Mouse (Mus musculus) R1 (cell line): ENCODE measurements at regions not wholly inside any gene's neighbourhood (a gene's known extent, or its start where the extent isn't known, plus 50 kb on each side); places are given as distances from the start of the nearest gene placed in this dataset.
A peak's percentile ranks its signal among the peaks of the same experiment; 100 is the strongest.

ENCODE experiments used
- DNase-seq: peaks from one replicate; pipeline ENCODE4 v3.0.0-alpha.2; 2018; ENCODE audit warnings: low read depth, low spot score

DNA sequence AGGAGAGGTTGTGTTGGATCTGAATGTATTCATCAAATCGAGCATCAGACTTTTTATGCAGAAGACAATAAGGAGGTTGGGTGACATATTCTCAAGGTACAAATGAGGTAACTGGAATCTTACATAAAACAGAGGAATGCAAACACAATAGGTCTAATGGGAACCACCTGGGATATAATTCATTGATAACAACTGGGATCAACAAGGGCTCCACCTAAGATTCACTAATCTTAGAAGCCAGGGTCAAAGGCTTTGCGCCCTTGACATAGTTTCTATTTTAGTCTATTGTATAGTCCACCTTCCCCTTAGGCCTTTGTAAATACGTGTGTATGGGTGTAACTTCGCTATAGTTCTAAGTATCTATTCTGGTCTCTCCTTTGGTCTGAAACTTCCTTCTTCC is 269.0 kb downstream of the Ankrd7 start:
- peak; percentile 57 for DNase-seq

DNA sequence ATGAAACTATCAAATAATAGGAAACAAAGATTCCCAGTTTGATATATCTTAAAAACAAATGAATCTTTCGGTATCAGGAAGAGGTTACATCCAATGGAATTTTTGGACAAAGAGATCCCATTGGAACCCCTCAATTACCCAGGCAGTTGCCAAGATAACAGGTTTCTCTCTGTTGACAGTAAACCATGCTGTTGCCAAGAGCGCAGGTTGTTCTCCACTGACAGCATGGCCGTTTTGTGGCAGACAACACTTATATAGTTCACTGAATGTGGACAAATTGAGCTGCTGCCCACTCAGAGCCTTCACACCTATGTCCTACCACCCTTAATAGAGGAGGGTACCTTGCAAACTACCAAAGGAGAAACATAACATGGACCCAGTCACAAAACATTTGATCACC is 297.4 kb downstream of the Ankrd7 start:
- DNase-seq: no peak

DNA sequence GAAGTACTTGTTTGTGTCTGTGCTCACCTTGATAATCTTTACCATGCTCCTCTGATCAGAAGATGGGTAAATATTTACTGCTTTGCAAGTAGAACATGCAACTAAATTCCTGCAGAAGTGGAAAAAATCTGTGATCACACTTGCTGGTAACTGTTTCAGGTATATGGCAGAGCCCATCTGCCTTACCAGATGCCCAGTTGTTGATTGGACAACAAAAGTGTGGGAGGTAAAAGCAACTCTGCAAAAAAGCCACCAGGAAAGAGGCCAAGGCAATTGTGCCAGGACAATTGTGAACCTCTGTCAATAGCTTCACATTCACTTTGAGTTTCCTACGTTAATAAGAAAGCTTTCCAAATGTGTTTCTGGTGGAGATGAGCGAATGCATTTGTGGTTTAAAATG is 298.1 kb downstream of the Ankrd7 start:
- DNase-seq: no peak
